Mouse (Mus musculus) induced T-regulatory cell, adult 2 months (primary cell): ENCODE results near the gene Clspn.

Experiments used
- DNase-seq: peaks from one replicate; pipeline ENCODE4 v3.0.0-alpha.2; 2012; ENCODE audit warnings: low read depth

The Clspn gene

GRCm38 (mm10) chr4:126637446-126637845, 80.7 kb downstream of the Clspn start:
- DNase-seq: no peak

- no peak for DNase-seq
Measured at GRCm38 (mm10) chr4:126639339-126639738, 82.6 kb downstream of the Clspn start.

- DNase-seq: no peak
Measured at GRCm38 (mm10) chr4:126641901-126642300, 85.2 kb downstream of the Clspn start.
